Mouse (Mus musculus): ENCODE measurements around the gene Asna1. TPM values are rescaled to one million over a fixed set of nuclear protein-coding genes. Genes with fewer than 3 reads are reported as not detected.

Gene Asna1
- total RNA-seq, 2 experiments from 2014 or later = 108 to 115 TPM

GRCm38 (mm10) chr8:85035728-85036310, 10.7 kb upstream of the Asna1 start:
- peak in 1 of 2 experiments; percentile 43 for DNase-seq (ENCODE audit: low spot score in 2 of 2)

- DNase-seq (ENCODE audit: low spot score in 2 of 2) = no peak
Measured at GRCm38 (mm10) chr8:85035165-85035727, 10.2 kb upstream of the Asna1 start.

- DNase-seq (ENCODE audit: low spot score in 2 of 2) = peak; percentile 43 to 81
Measured at GRCm38 (mm10) chr8:85034764-85035163, 9.7 kb upstream of the Asna1 start.

GRCm38 (mm10) chr8:85033867-85034266, 8.8 kb upstream of the Asna1 start:
- no peak for DNase-seq (ENCODE audit: low spot score in 2 of 2)

- DNase-seq (ENCODE audit: low spot score in 2 of 2) = no peak
Measured at GRCm38 (mm10) chr8:85032622-85033311, 7.7 kb upstream of the Asna1 start.

- DNase-seq (ENCODE audit: low spot score in 2 of 2) = no peak
Measured at GRCm38 (mm10) chr8:85029271-85029670, 4.2 kb upstream of the Asna1 start.

GRCm38 (mm10) chr8:85027922-85028321, 2.8 kb upstream of the Asna1 start:
- DNase-seq (ENCODE audit: low spot score in 2 of 2) = no peak

GRCm38 (mm10) chr8:85027516-85027855, 2.4 kb upstream of the Asna1 start:
- no peak for DNase-seq (ENCODE audit: low spot score in 2 of 2)

GRCm38 (mm10) chr8:85026670-85027515, 1.8 kb upstream of the Asna1 start, which contains the start of gene Trir:
TSS of gene Trir (plus strand) at chr8:85026823.
- peak; percentile 93 to 97 for DNase-seq (ENCODE audit: low spot score in 2 of 2)

- DNase-seq (ENCODE audit: low spot score in 2 of 2) = no peak
Measured at GRCm38 (mm10) chr8:85023846-85024245, 1.2 kb downstream of the Asna1 start.

GRCm38 (mm10) chr8:85021514-85022055, 3.5 kb downstream of the Asna1 start:
- DNase-seq (ENCODE audit: low spot score in 2 of 2) = no peak

GRCm38 (mm10) chr8:85017209-85017608, 7.9 kb downstream of the Asna1 start:
- DNase-seq (ENCODE audit: low spot score in 2 of 2) = no peak

GRCm38 (mm10) chr8:85016724-85017123, 8.4 kb downstream of the Asna1 start:
- no peak for DNase-seq (ENCODE audit: low spot score in 2 of 2)

- DNase-seq (ENCODE audit: low spot score in 2 of 2) = no peak
Measured at GRCm38 (mm10) chr8:85014431-85014830, 10.7 kb downstream of the Asna1 start, which contains the start of gene Best2. TSS of gene Best2 (minus strand) at chr8:85014531.

- peak; percentile 52 to 54 for DNase-seq (ENCODE audit: low spot score in 2 of 2)
Measured at GRCm38 (mm10) chr8:85013230-85013840, 11.7 kb downstream of the Asna1 start.

GRCm38 (mm10) chr8:85011242-85011641, 13.8 kb downstream of the Asna1 start:
- no peak for DNase-seq (ENCODE audit: low spot score in 2 of 2)

GRCm38 (mm10) chr8:85007686-85008085, 17.4 kb downstream of the Asna1 start:
- no peak for DNase-seq (ENCODE audit: low spot score in 2 of 2)

GRCm38 (mm10) chr8:84997649-84998295, 27.3 kb downstream of the Asna1 start:
- DNase-seq (ENCODE audit: low spot score in 2 of 2) = peak; percentile 88 to 90

- DNase-seq (ENCODE audit: low spot score in 2 of 2) = no peak
Measured at GRCm38 (mm10) chr8:84996978-84997377, 28.1 kb downstream of the Asna1 start.

- no peak for DNase-seq (ENCODE audit: low spot score in 2 of 2)
Measured at GRCm38 (mm10) chr8:84995680-84996079, 29.4 kb downstream of the Asna1 start.

Data from layer of hippocampus, postnatal 14 days (tissue).